Mouse (Mus musculus) brain, embryonic 14.5 days (tissue): Measurements from ENCODE around the gene Crmp1.

Experiments used
- CTCF ChIP-seq: fragments of 200-500 bp; IDR thresholded peaks from 2 replicates; pipeline ENCODE4 v1.5.1; 2012; ENCODE audit warnings: inconsistent platforms, mild to moderate bottlenecking, moderate library complexity, borderline replicate concordance; ENCODE audit not compliant: insufficient read depth, insufficient read length; ENCODE audit errors: extremely low read depth
- POLR2A ChIP-seq: fragments of 200-500 bp; IDR thresholded peaks from 2 replicates; pipeline ENCODE4 v1.6.1; 2012; ENCODE audit warnings: mild to moderate bottlenecking, inconsistent platforms, borderline replicate concordance; ENCODE audit not compliant: poor library complexity, insufficient read depth, insufficient read length, severe bottlenecking; ENCODE audit errors: extremely low read depth

- TF ChIP-seq POLR2A (no peak), CTCF (no peak)
These were observed 13.6 kb upstream of the Crmp1 start for GRCm38 (mm10) chr5:37227956-37228680.
